Mouse (Mus musculus) heart, adult 10 weeks (tissue): ENCODE data around the gene Bora. TPM values are rescaled to one million over a fixed set of nuclear protein-coding genes. Genes with fewer than 3 reads are reported as not detected.

Experiments
- polyA plus RNA-seq: library from polyadenylated mRNA; stranded (reverse); fragments of 350-450 nt; fragmentation: Illumina TruSeq; extraction: RNeasy Lipid Tissue Mini Kit (QIAGEN cat#74804); gene quantifications from one replicate; pipeline ENCODE4 v1.2.3, GENCODE M21; 2014; ENCODE audit warnings: low read depth, low replicate concordance

The Bora gene
- polyA plus RNA-seq, result 0.94 TPM

DNA sequence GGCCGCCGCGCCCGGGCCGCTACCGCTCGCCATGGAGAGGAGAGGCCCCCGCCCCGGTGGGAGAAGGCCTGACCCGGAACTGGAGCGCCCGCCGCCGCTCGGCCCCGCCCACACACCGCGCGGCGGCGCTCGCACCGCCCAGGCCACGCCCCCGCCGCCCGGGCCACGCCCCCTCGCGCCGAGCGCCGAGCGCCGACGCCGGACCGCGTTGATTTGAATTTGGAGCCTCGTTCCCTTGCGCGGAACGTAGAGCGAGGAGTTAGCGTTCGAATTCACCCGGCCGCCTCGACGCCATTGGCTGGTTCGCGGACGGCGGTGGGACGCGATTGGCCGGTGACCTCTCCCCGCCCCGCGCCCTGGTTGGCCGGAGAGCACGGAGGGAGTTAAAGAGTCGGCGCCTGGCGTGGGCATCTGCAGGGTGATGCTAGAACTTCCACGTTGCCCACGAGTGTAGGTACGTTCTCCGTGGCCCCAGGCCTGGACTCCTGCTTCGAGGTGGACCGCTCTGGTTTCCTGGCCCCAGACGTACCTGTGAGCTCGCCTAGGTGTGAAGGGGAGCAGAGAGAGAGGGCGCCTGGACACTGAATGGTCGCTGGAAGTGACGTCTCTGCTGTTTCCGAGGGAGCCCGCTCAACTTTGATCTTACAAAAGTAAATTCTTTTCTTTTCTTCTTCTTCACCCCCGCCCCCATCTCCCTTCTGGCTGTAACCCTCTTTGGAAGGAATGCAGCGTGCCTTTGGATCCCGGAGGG, at the start of gene Bora, which contains the start of gene Mzt1:
TSS of gene Bora (plus strand) at position 192 of the 751 bp plus-strand sequence.
TSS of gene Mzt1 (minus strand) at position 104 of the 751 bp plus-strand sequence.

DNA sequence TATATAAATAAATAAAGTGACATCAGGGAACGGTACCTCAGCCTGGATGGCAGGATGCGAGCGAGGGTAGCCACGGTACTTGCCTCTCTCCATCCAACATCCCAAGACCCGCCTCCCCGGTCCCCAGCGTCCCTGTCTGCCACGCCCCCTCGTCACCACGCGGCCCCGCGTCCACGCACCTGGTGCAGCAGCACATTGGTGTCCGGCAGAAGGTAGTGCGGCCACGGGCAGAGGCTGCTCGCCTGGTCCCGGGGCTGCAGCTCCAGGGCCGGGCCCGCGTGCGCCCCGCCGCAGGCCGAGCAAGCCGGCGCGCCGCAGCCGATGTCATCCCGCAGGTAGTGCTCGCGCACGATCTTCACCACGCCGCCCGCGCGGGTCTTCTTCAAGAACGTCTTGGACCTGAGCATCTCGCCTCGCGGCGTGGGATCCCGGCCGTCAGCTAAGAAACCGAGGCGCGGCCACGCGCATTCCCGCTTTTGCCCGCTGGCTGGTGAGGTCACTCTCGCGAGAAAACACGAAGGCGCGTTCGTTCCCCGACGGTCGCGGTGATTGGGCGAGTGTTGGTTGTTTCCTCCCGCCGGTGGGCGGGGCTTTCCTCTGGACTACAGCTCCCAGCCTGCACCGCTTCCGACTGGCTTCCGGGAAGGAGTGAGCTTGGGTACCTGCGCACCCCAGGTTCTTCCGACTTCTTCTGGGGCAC, 53.4 kb downstream of the Bora start, which contains the start of the genes Pibf1 and Dis3:
TSS of gene Pibf1 (plus strand) at position 158 of the 700 bp plus-strand sequence.
TSS of gene Dis3 (minus strand) at position 504 of the 700 bp plus-strand sequence.

Other genes with a start within 250 kb of the Bora start
- 5.5 TPM for gene Rpl36a-ps1, start 51.9 kb upstream of the Bora start, polyA plus RNA-seq
- 57.4 TPM for gene Mzt1, start 88 bp upstream of the Bora start, polyA plus RNA-seq
- gene Pibf1, start 53.2 kb downstream of the Bora start, polyA plus RNA-seq, result 9.0 TPM
- 12.6 TPM for gene Dis3, start 53.5 kb downstream of the Bora start, polyA plus RNA-seq